Mouse (Mus musculus) yolk sac, embryonic 10.5 days (tissue): ENCODE data around the gene Lrpprc.
A peak's percentile ranks its signal among the peaks of the same experiment; 100 is the strongest.
"Not testable (repeated sequence)": the region's sequence is repeated elsewhere in the genome, so short reads cannot be mapped to it uniquely, and the experiment has no call there.

Experiments used
- DNase-seq: peaks from one replicate; pipeline ENCODE4 v3.0.0-alpha.2; 2017; ENCODE audit warnings: low spot score

The Lrpprc gene

GRCm38 (mm10) chr17:84790447-84791098 lies at the start of gene Lrpprc:
Gene Lrpprc (minus strand): TSS chr17:84790789.
- DNase-seq = peak; percentile 95

GRCm38 (mm10) chr17:84837780-84838179 lies 47.2 kb upstream of the Lrpprc start:
- DNase-seq = peak; percentile 28

DNA sequence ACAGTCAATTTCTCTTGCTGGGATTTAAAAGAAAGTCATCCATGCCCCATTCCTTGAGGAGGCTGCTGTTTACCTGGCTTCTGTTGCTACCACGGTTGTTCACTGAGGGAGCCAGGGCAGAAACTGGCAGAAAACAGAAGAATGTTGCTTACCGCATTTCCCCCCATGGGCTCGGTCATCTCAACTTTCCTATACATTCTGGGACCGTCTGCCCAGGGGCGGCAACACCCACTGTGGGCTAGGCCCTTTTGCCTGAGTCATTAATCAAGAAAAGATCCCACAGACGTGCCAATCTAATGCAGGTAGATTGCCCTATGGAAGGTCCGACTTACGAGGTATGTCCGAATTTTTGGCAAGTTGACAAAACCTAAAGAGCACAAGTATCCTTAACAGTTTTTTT lies 44.7 kb upstream of the Lrpprc start:
- no peak for DNase-seq

- DNase-seq = no peak
These were observed 41.8 kb upstream of the Lrpprc start for GRCm38 (mm10) chr17:84832346-84832745.

DNA sequence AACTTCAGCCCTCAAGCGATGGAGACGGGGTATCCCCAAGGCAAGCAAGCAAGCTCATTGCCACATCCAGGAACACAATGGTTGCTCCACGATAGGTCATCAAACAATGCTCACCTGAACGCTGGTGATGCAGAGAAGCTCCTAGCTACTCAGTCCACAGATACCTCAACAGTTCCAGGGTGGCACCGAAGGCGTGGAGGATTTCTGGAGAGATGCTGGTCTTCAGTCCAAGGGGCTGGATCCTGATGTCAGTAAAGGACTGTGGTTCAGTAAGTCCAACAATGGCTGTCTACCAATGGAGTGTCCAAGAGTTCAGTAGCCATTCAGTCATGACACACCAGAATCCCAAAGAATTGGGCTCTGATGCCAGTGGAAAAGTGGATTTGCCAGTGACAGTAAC lies 37.7 kb upstream of the Lrpprc start:
- no peak for DNase-seq

- peak; percentile 33 for DNase-seq
These were observed 30.0 kb upstream of the Lrpprc start for GRCm38 (mm10) chr17:84820603-84821002.

GRCm38 (mm10) chr17:84818390-84818789 lies 27.8 kb upstream of the Lrpprc start:
- no peak for DNase-seq

DNA sequence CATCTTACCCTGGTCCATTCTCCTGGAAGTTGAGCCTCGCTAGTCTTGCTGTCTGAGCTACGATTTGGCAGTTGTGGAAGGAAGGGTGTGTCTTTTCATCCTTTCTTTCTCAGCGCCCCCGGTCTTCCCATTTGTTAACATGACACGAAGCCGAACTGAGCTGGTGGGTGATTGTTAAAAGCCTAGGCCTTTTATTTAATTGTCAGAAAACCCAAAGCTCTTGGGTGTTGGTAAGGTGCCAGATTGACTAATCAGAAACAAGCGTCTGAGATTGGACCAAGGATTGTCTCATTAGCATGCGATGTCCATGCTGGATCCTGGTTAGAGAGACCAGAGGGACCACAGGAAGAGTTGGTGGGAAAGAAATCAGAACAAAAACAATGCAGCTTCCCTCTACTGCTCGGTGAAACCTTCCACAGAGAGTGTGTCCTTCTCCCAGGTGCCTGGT lies 25.4 kb upstream of the Lrpprc start:
- DNase-seq = no peak

- DNase-seq = no peak
These were observed 24.3 kb upstream of the Lrpprc start for GRCm38 (mm10) chr17:84814905-84815304.

- not testable (repeated sequence) for DNase-seq
These were observed 23.6 kb upstream of the Lrpprc start for GRCm38 (mm10) chr17:84814192-84814591.

- DNase-seq = no peak
These were observed 1.4 kb upstream of the Lrpprc start for GRCm38 (mm10) chr17:84792006-84792405.

DNA sequence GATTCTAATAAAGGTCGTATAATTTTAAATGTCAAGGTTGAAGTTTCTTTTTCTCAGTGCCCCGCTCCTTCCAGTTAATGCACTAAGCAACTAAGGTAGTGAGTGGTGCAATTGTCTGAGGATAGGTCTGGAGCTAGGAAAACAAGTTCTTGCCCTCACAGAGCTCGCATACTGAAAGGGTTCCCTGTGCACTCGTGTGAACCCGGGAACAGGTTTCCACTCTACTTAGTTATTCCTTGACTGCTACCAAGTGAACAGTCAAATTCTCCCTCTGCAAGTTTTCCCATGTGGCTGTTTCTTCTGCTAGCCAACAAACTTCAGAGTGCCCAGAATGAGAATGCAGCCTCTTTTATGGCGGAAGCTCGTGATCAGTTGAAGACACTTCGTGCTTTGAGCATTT lies 567 bp upstream of the Lrpprc start:
- no peak for DNase-seq

- DNase-seq = no peak
These were observed 546 bp downstream of the Lrpprc start for GRCm38 (mm10) chr17:84790043-84790442.

DNA sequence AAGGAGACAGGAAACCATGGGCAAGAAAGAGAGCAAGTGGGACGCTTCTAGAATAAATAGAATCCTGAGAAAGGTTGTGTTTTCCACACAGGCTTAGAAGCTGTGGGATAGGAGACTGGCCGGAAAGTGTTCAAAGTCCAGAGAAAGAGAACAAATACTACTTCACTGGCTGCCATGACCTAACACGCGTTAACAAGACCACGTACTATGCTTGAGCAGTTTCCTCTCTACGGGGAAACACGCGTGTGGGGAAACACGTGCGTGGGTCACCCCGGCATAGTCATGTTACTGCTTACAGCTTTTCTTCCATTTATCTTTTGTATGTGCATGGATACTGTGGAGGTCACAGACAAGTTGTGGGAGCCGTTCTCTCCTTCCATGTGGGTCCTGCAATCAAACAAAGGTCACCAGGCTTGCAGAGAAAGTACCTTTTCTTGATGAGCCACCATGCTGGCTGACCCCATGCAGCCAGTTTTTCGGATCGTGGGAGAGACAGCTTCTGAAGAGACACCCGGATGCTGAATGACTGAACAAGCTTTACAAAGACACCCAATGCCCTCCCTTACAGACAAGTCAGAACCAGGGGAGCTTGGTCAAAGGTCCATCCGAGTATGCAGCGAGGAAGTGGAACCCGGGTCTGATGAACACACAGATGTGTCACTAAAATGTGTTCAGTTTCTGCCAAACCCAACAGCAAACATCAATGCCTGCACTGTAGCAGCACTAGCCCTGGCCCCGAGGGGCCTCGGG lies 2.0 kb downstream of the Lrpprc start:
- peak; percentile 66 for DNase-seq

DNA sequence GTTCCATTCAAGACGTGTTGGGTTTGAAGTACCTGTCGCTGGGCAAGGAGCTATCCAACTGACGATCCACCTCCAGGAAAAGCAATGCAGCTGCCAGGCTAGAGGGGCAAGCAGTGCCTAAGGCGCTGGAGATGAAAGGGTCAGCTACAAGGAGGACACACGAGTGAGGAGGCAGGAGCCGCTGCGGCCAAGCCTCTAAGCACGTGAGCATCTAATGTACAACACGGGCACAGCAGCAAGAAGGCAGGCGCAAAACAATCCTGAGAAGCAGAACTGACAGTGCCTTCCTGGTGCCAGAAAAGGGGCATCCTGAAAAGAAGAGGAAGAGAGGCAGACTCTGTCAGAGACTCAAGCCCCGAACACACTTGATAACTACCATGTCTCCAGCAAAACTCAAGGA lies 3.1 kb downstream of the Lrpprc start:
- DNase-seq = no peak

DNA sequence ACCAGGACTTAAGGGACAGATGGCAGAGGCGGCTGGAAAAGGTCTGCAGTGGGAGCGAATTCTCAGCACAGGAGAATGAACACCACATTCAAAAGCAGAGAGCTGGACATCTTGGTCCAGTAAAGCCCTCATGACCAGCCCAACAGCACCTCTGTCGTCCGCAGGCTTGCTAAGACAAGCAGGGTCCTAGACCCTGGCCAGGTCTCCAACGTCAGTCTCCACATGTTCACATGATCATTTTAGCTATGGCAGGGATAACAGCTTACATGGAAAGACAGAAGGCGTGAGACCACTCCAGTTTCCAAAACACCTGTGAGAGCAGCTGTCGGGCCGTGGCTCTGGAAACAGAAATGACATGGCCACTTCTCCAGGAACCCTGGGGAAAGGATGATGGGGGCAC lies 3.7 kb downstream of the Lrpprc start:
- DNase-seq = no peak

DNA sequence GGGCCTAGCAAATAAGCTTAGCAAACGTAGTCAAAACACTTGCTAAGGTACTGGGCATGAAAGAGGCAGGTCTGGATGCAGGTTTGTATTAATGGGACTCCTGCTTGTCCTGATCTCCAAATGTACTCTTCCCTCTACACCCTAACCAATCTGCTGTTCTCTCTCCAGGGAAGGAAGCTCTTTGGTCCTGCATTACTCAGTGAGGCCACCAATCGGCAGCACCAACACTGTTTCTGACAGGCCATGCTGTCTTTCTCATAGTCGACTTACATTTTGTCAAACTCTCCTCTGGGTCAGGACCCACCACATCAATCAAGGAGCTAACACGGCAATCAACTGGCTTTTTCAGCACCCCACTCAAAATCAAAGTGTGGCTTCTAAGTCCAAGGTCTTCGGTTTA lies 5.4 kb downstream of the Lrpprc start:
- DNase-seq = no peak

- DNase-seq = no peak
These were observed 7.1 kb downstream of the Lrpprc start for GRCm38 (mm10) chr17:84783491-84783890.

GRCm38 (mm10) chr17:84780321-84780720 lies 10.3 kb downstream of the Lrpprc start:
- no peak for DNase-seq

DNA sequence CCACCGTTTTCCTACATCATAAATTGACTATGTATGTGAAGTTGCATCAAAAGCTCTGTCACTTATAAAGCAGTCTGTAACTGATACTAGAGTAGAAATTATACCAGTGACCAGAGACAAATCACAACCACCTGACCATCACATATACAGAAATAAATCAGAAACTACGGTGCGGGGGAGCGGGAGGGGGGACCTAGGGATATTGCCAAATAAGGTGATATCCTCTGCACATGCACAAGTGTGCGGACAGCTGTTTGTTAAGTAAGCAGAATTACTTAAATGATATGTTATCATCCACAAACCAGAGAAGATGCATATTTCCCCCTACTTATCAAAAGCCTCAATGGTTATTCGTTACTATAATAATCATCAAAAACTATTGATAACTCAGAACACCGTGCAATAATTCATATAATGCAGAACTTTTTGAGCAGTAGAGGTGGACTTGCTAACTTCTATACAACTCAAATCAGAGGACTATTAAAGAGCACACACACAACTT lies 12.1 kb downstream of the Lrpprc start:
- no peak for DNase-seq

- no peak for DNase-seq
These were observed 14.1 kb downstream of the Lrpprc start for GRCm38 (mm10) chr17:84776362-84777000.

GRCm38 (mm10) chr17:84775291-84775690 lies 15.3 kb downstream of the Lrpprc start:
- DNase-seq = no peak

GRCm38 (mm10) chr17:84771882-84772281 lies 18.7 kb downstream of the Lrpprc start:
- DNase-seq = no peak
